Mouse (Mus musculus) hindbrain, embryonic 12.5 days (tissue): ENCODE results near the gene Fam107a. TPM values are rescaled to one million over a fixed set of nuclear protein-coding genes. Genes with fewer than 3 reads are reported as not detected.

ENCODE experiments used
- ATAC-seq: fragments of 200-750 bp; cut with Nextera tagmentation; 2 replicates; pipeline ENCODE4 v1.8.0; 2017; ENCODE audit warnings: moderate TSS enrichment; ENCODE audit not compliant: low FRiP score
- H3K27ac ChIP-seq: fragments of 300-500 bp; sonication (generic); 2 replicates; pipeline ENCODE4 v1.5.1; 2016; ENCODE audit warnings: mild to moderate bottlenecking
- H3K27me3 ChIP-seq: fragments of 300-500 bp; sonication (generic); 2 replicates; pipeline ENCODE4 v1.6.1; 2016; ENCODE audit warnings: mild to moderate bottlenecking
- H3K36me3 ChIP-seq: fragments of 300-500 bp; sonication (generic); 2 replicates; pipeline ENCODE4 v1.6.1; 2016; ENCODE audit warnings: mild to moderate bottlenecking
- H3K4me1 ChIP-seq: fragments of 300-500 bp; sonication (generic); 2 replicates; pipeline ENCODE4 v1.6.1; 2016
- H3K4me2 ChIP-seq: fragments of 300-500 bp; sonication (generic); replicated peaks from 2 replicates; pipeline ENCODE4 v1.6.1; 2016; ENCODE audit warnings: mild to moderate bottlenecking
- H3K4me3 ChIP-seq: fragments of 300-500 bp; sonication (generic); 2 replicates; pipeline ENCODE4 v1.5.1; 2016; ENCODE audit warnings: mild to moderate bottlenecking
- H3K9ac ChIP-seq: fragments of 300-500 bp; sonication (generic); 2 replicates; pipeline ENCODE4 v1.6.1; 2016; ENCODE audit warnings: mild to moderate bottlenecking, moderate library complexity
- H3K9me3 ChIP-seq: fragments of 300-500 bp; sonication (generic); replicated peaks from 2 replicates; pipeline ENCODE4 v1.6.1; 2016; ENCODE audit warnings: mild to moderate bottlenecking
- WGBS: fragments of 180-500 bp; shearing (Covaris S2); methylation state at CpG from one replicate; pipeline ENCODE4 v1.1.7; 2016; 5-methylcytosine and 5-hydroxymethylcytosine counted together
- polyA plus RNA-seq: library from polyadenylated mRNA; unstranded; fragments of >200 nt; fragmentation: Nextera tagmentation; extraction: Ambion mirVana; gene quantifications from 2 replicates; pipeline ENCODE4 v1.2.1, GENCODE M21; 2016

Gene Fam107a
- polyA plus RNA-seq = 2.5 and 4.5 TPM in 2 replicates

- 12% methylated on average over 41 of the region's 41 CpGs for WGBS
- no peaks in the 10 kb centered on the region for H3K36me3 ChIP-seq
- H3K27ac ChIP-seq = no peak within 1 kb of the TSS
- peak; percentile 51; the same call in 1 of the 2 replicates for ATAC-seq
- peak within 1 kb of the TSS; percentile 47 for H3K4me2 ChIP-seq
- peak within 1 kb of the TSS; percentile 20 for H3K4me3 ChIP-seq
- H3K27me3 ChIP-seq = peaks cover 68% of the 10 kb centered on the region
- H3K9me3 ChIP-seq = no peaks in the 10 kb centered on the region
- H3K9ac ChIP-seq = 0 out of 2 replicates have a peak within 1 kb of the TSS, but pooled peaks have one; percentile 1
- peaks cover 18% of the 10 kb centered on the region for H3K4me1 ChIP-seq
Measured at GRCm38 (mm10) chr14:8317194-8318097, at the start of gene Fam107a. Fam107a (minus strand) TSS chr14:8318023.

- Histone ChIP-seq H3K9ac (no peak overlapping the region), H3K9me3 (no peaks in the 10 kb centered on the region), H3K36me3 (no peaks in the 10 kb centered on the region), H3K4me3 (no peak overlapping the region), H3K27me3 (no peaks in the 10 kb centered on the region), H3K4me1 (peaks cover 17% of the 10 kb centered on the region), H3K4me2 (no peak overlapping the region), H3K27ac (no peak overlapping the region)
- WGBS = 0% methylated on average over 1 of the region's 1 CpGs
- no peak for ATAC-seq
Measured at GRCm38 (mm10) chr14:8367121-8367520, 49.3 kb upstream of the Fam107a start.

GRCm38 (mm10) chr14:8365833-8366232 is 48.0 kb upstream of the Fam107a start:
- WGBS = 69% methylated on average over 6 of the region's 6 CpGs
- Histone ChIP-seq H3K9ac (no peak overlapping the region), H3K27ac (no peak overlapping the region), H3K9me3 (no peaks in the 10 kb centered on the region), H3K4me2 (no peak overlapping the region), H3K36me3 (no peaks in the 10 kb centered on the region), H3K4me3 (no peak overlapping the region), H3K27me3 (no peaks in the 10 kb centered on the region), H3K4me1 (peaks cover 17% of the 10 kb centered on the region)
- ATAC-seq = no peak

GRCm38 (mm10) chr14:8356836-8357235 is 39.0 kb upstream of the Fam107a start:
- H3K4me3 ChIP-seq = no peak overlapping the region
- no peak overlapping the region; the same call in 1 of the 2 replicates for H3K9ac ChIP-seq
- 83% methylated on average over 9 of the region's 9 CpGs for WGBS
- ATAC-seq = peak; percentile 14; the same call in 1 of the 2 replicates
- H3K4me1 ChIP-seq = no peaks in the 10 kb centered on the region
- no peaks in the 10 kb centered on the region for H3K36me3 ChIP-seq
- H3K4me2 ChIP-seq = no peak overlapping the region
- no peaks in the 10 kb centered on the region for H3K27me3 ChIP-seq
- no peaks in the 10 kb centered on the region for H3K9me3 ChIP-seq
- H3K27ac ChIP-seq = no peak overlapping the region

- no peak overlapping the region for H3K9ac ChIP-seq
- no peaks in the 10 kb centered on the region for H3K4me1 ChIP-seq
- no peaks in the 10 kb centered on the region for H3K27me3 ChIP-seq
- no peak overlapping the region for H3K27ac ChIP-seq
- WGBS = 43% methylated on average over 6 of the region's 6 CpGs
- no peaks in the 10 kb centered on the region for H3K36me3 ChIP-seq
- H3K4me3 ChIP-seq = no peak overlapping the region
- no peaks in the 10 kb centered on the region for H3K9me3 ChIP-seq
- no peak overlapping the region for H3K4me2 ChIP-seq
- peak; percentile 72 for ATAC-seq
Measured at GRCm38 (mm10) chr14:8355999-8356501, 38.2 kb upstream of the Fam107a start.

DNA sequence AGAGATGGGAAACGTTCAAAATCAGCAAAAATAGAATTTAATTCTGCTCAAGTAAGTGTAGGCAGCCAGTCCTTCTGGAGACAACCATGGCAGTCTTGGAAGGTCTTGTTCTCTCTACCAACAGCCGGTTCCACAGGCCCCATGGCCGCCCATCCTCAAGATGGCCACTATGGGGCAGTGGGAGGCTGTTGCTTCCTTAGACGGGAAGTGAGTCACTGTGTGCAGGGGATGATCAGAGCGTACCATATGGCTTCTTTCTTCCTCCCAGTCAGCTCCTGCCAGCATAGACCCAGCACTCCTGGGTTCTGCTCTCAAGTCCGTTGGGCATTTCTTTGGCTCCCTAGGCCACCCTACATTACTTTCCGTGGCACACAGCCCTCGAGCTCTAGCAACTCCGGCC is 31.1 kb upstream of the Fam107a start:
- Histone ChIP-seq H3K27ac (no peak overlapping the region), H3K27me3 (no peaks in the 10 kb centered on the region), H3K4me1 (no peaks in the 10 kb centered on the region), H3K4me2 (no peak overlapping the region), H3K9ac (no peak overlapping the region), H3K36me3 (no peaks in the 10 kb centered on the region), H3K9me3 (no peaks in the 10 kb centered on the region), H3K4me3 (no peak overlapping the region)
- 79% methylated on average over 9 of the region's 9 CpGs for WGBS
- no peak for ATAC-seq

GRCm38 (mm10) chr14:8346255-8346997 is 28.6 kb upstream of the Fam107a start:
- WGBS = 24% methylated on average over 7 of the region's 7 CpGs
- peak; percentile 46 for ATAC-seq
- no peak overlapping the region for H3K27ac ChIP-seq

GRCm38 (mm10) chr14:8345566-8345965 is 27.7 kb upstream of the Fam107a start:
- H3K4me2 ChIP-seq = no peak overlapping the region
- H3K9ac ChIP-seq = no peak overlapping the region
- no peaks in the 10 kb centered on the region for H3K4me1 ChIP-seq
- H3K9me3 ChIP-seq = no peaks in the 10 kb centered on the region
- H3K4me3 ChIP-seq = no peak overlapping the region
- H3K27me3 ChIP-seq = 0 out of 2 replicates have a peak, but pooled peaks cover 3% of the 10 kb centered on the region
- WGBS = 64% methylated on average over 4 of the region's 4 CpGs
- ATAC-seq = no peak
- H3K27ac ChIP-seq = no peak overlapping the region
- H3K36me3 ChIP-seq = no peaks in the 10 kb centered on the region

More at GRCm38 (mm10) chr14:8346255-8346997, 28.6 kb upstream of the Fam107a start:
- no peaks in the 10 kb centered on the region for H3K36me3 ChIP-seq
- H3K4me3 ChIP-seq = no peak overlapping the region
- H3K27me3 ChIP-seq = 0 out of 2 replicates have a peak, but pooled peaks cover 3% of the 10 kb centered on the region
- no peak overlapping the region for H3K9ac ChIP-seq
- no peaks in the 10 kb centered on the region for H3K9me3 ChIP-seq
- H3K4me2 ChIP-seq = no peak overlapping the region
- H3K4me1 ChIP-seq = no peaks in the 10 kb centered on the region

- 0 out of 2 replicates have a peak, but pooled peaks cover 3% of the 10 kb centered on the region for H3K27me3 ChIP-seq
- no peaks in the 10 kb centered on the region for H3K4me1 ChIP-seq
- no peaks in the 10 kb centered on the region for H3K36me3 ChIP-seq
- WGBS = 82% methylated on average over 4 of the region's 5 CpGs
- no peaks in the 10 kb centered on the region for H3K9me3 ChIP-seq
- H3K27ac ChIP-seq = no peak overlapping the region
- no peak overlapping the region for H3K4me2 ChIP-seq
- no peak overlapping the region for H3K4me3 ChIP-seq
- no peak overlapping the region for H3K9ac ChIP-seq
- ATAC-seq = no peak
Measured at GRCm38 (mm10) chr14:8342509-8343106, 24.8 kb upstream of the Fam107a start.

GRCm38 (mm10) chr14:8340226-8340625 is 22.4 kb upstream of the Fam107a start:
- WGBS = 72% methylated on average over 4 of the region's 4 CpGs
- Histone ChIP-seq H3K9me3 (no peaks in the 10 kb centered on the region), H3K4me3 (no peak overlapping the region), H3K4me1 (peaks cover 3% of the 10 kb centered on the region; the same call in 1 of the 2 replicates), H3K36me3 (no peaks in the 10 kb centered on the region), H3K27me3 (0 out of 2 replicates have a peak, but pooled peaks cover 3% of the 10 kb centered on the region), H3K27ac (no peak overlapping the region), H3K4me2 (no peak overlapping the region), H3K9ac (no peak overlapping the region)
- ATAC-seq = no peak

DNA sequence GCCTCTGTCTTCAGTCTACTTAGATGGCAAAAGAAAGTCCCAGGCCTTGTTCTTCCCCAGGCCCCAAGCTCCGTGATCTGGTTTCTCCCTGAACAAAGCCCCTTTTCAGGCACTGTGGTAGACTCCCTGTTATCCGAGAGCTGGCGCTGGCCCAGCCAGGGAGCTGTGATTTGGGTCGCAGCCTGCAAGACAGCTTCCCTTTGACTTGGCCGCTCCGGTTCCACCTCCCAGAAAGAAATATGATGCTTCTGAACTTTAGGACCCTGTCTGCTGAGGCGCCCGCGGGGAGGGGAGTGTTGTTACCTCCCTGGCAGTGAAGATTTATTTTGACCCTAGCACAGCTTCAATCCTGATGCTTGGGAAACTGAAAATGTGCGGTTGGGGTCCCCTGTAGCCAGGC is 18.1 kb upstream of the Fam107a start:
- peaks cover 3% of the 10 kb centered on the region; the same call in 1 of the 2 replicates for H3K4me1 ChIP-seq
- H3K9me3 ChIP-seq = no peaks in the 10 kb centered on the region
- WGBS = 56% methylated on average over 10 of the region's 10 CpGs
- H3K4me3 ChIP-seq = no peak overlapping the region
- no peaks in the 10 kb centered on the region for H3K36me3 ChIP-seq
- no peak overlapping the region for H3K9ac ChIP-seq
- H3K4me2 ChIP-seq = no peak overlapping the region
- ATAC-seq = no peak
- no peaks in the 10 kb centered on the region for H3K27me3 ChIP-seq
- peak overlapping the region; percentile 67; the same call in 1 of the 2 replicates for H3K27ac ChIP-seq

DNA sequence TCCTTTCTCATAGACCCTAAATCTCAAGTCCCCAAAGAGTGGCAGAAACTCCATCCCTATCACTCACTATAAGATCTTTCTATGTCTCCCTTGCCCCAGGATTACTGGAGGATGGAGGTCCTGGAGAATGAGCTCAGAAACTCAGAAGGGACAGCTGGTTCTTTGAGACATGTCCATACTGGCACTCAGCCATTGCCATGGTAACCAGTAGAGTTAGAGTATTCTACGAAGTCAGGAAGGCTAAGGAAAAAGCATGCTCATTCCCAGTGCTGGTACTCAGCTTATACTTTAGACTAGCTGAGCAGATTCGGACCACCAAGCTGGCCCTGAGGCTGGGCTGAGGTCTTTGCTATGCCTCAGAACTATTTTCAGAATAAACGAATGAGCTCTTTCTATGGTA is 16.7 kb upstream of the Fam107a start:
- WGBS = 87% methylated on average over 3 of the region's 3 CpGs
- Histone ChIP-seq H3K27ac (no peak overlapping the region), H3K4me3 (no peak overlapping the region), H3K4me1 (peaks cover 7% of the 10 kb centered on the region), H3K9me3 (no peaks in the 10 kb centered on the region), H3K9ac (no peak overlapping the region), H3K4me2 (no peak overlapping the region), H3K27me3 (no peaks in the 10 kb centered on the region), H3K36me3 (no peaks in the 10 kb centered on the region)
- ATAC-seq = no peak
